Mouse (Mus musculus) CH12.LX (cell line): ENCODE measurements around the gene Ints7.

Experiments used
- E2F4 ChIP-seq: IDR thresholded peaks from 2 replicates; pipeline ENCODE4 v1.6.1; 2011; ENCODE audit warnings: low read depth, low read length, improper control_type of control experiment; ENCODE audit not compliant: insufficient replicate concordance
- EP300 ChIP-seq: IDR thresholded peaks from 2 replicates; pipeline ENCODE4 v1.6.1; 2011; ENCODE audit warnings: low read length, improper control_type of control experiment
- POLR2A ChIP-seq: IDR thresholded peaks from 2 replicates; pipeline ENCODE4 v1.6.1; 2011; ENCODE audit warnings: low read depth, mild to moderate bottlenecking, improper control_type of control experiment, low read length
- RCOR1 ChIP-seq: conservative IDR thresholded peaks from 2 replicates; pipeline ENCODE4 v1.6.1; 2012; ENCODE audit warnings: low read depth, mild to moderate bottlenecking, inconsistent platforms, low read length, improper control_type of control experiment
- TCF12 ChIP-seq: IDR thresholded peaks from 2 replicates; pipeline ENCODE4 v1.6.1; 2014; ENCODE audit warnings: low read depth, mild to moderate bottlenecking, inconsistent platforms, low read length, improper control_type of control experiment
- USF1 ChIP-seq: IDR thresholded peaks from 2 replicates; pipeline ENCODE4 v1.6.1; 2014; ENCODE audit warnings: low read depth, mild to moderate bottlenecking, inconsistent platforms, low read length, improper control_type of control experiment
- ZKSCAN1 ChIP-seq: IDR thresholded peaks from 2 replicates; pipeline ENCODE4 v1.6.1; 2012; ENCODE audit warnings: low read depth, inconsistent platforms, low read length, improper control_type of control experiment, borderline replicate concordance

- TF ChIP-seq ZKSCAN1 (no peak), EP300 (no peak), TCF12 (no peak), E2F4 (no peak), USF1 (no peak), RCOR1 (no peak), POLR2A (no peak)
These were observed 53.8 kb downstream of the Ints7 start for GRCm38 (mm10) chr1:191629170-191629636.
